Mouse (Mus musculus) intestine, embryonic 14.5 days (tissue): ENCODE data around the gene Apbb1ip. TPM values are rescaled to one million over a fixed set of nuclear protein-coding genes. Genes with fewer than 3 reads are reported as not detected.

ENCODE experiments used
- ATAC-seq: fragments of 200-750 bp; cut with Nextera tagmentation; replicated peaks from 2 replicates; pipeline ENCODE4 v1.8.0; 2017; ENCODE audit warnings: low read depth, moderate number of reproducible peaks, moderate TSS enrichment, moderate library complexity; ENCODE audit not compliant: low FRiP score, low TSS enrichment
- DNase-seq: peaks from one replicate; pipeline ENCODE4 v3.0.0-alpha.2; 2018; ENCODE audit warnings: low spot score
- H3K27ac ChIP-seq: fragments of 300-500 bp; sonication (generic); 2 replicates; pipeline ENCODE4 v1.5.1; 2014; ENCODE audit warnings: low read depth, mild to moderate bottlenecking, control low read depth
- H3K27me3 ChIP-seq: fragments of 300-500 bp; sonication (generic); replicated peaks from 2 replicates; pipeline ENCODE4 v1.6.1; 2014; ENCODE audit warnings: low read length, control low read depth; ENCODE audit not compliant: control insufficient read depth, insufficient read depth
- H3K36me3 ChIP-seq: fragments of 300-500 bp; sonication (generic); 2 replicates; pipeline ENCODE4 v1.6.1; 2014; ENCODE audit warnings: low read length, control low read depth; ENCODE audit not compliant: control insufficient read depth, insufficient read depth
- H3K4me1 ChIP-seq: fragments of 300-500 bp; sonication (generic); replicated peaks from 2 replicates; pipeline ENCODE4 v1.6.1; 2014; ENCODE audit warnings: low read length, control low read depth, mixed read lengths; ENCODE audit not compliant: control insufficient read depth, insufficient read depth
- H3K4me2 ChIP-seq: fragments of 300-500 bp; sonication (generic); 2 replicates; pipeline ENCODE4 v1.6.1; 2014; ENCODE audit warnings: low read length
- H3K4me3 ChIP-seq: fragments of 300-500 bp; sonication (generic); 2 replicates; pipeline ENCODE4 v1.5.1; 2014; ENCODE audit warnings: low read depth, low read length, control low read depth, mixed read lengths
- H3K9ac ChIP-seq: fragments of 300-500 bp; sonication (generic); 2 replicates; pipeline ENCODE4 v1.6.1; 2014; ENCODE audit warnings: mild to moderate bottlenecking, low read length
- H3K9me3 ChIP-seq: fragments of 300-500 bp; sonication (generic); 2 replicates; pipeline ENCODE4 v1.6.1; 2016; ENCODE audit warnings: low read length, control low read depth; ENCODE audit not compliant: control insufficient read depth
- WGBS: fragments of 180-500 bp; shearing (Covaris S2); extraction: QIAGEN DNeasy Blood & Tissue Kit; methylation state at CpG from one replicate; pipeline ENCODE4 v1.1.7; 2014; 5-methylcytosine and 5-hydroxymethylcytosine counted together
- polyA plus RNA-seq: library from polyadenylated mRNA; unstranded; fragments of >200 nt; fragmentation: Nextera tagmentation; extraction: Ambion mirVana; gene quantifications from 2 replicates; pipeline ENCODE4 v1.2.1, GENCODE M21; 2014

The Apbb1ip gene
- polyA plus RNA-seq, 1 experiment from 2014 or later, result 1.9 TPM

DNA sequence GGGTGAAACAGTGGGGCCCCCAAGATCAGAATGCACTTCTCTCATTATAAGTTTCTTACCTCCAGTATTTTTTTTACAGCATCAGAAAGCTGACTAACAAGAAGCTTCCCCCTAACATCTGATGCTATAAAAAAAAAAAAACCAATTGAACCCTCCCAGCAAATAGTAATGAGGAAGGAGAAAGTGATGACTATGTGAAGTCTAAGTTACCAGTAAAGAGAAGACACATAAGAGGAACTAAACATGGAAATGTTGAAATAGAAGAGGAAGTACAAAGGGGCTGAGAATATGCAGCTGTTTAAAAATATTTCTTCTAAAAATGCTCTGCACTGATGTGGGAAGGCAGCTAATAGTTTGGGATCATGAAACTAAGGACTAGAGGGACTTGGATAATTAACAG, 27.1 kb upstream of the Apbb1ip start:
- H3K4me1 ChIP-seq, result no peaks in the 10 kb centered on the region

DNA sequence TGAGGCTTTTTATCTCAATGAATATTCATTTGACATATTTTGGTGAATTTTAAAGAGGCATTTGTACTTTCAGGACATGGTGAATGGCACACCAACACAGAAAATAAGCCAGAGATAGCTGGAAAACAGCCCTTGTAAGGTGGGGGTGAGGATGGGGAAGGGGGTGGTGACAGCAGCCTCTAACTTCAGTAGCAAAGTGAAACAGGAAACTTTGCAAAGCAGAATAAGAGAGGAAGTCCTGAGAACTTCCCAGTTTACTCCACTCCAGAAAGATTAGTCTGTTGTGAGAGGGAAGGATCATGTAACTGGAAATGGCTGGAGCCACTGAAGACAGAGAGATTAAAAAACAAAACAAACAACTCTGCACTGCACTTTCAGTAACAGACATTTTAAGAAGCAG, 26.0 kb upstream of the Apbb1ip start:
- H3K4me3 ChIP-seq, result no peak overlapping the region
- no peaks in the 10 kb centered on the region for H3K4me1 ChIP-seq
- no peak for ATAC-seq
- H3K27ac ChIP-seq, result no peak overlapping the region
- no peak for DNase-seq
- no peak overlapping the region for H3K9ac ChIP-seq
- no peaks in the 10 kb centered on the region for H3K9me3 ChIP-seq
- H3K4me2 ChIP-seq, result no peak overlapping the region
- H3K36me3 ChIP-seq, result no peaks in the 10 kb centered on the region
- 0 out of 2 replicates have a peak, but pooled peaks cover 4% of the 10 kb centered on the region for H3K27me3 ChIP-seq

More for the DNA sequence above, 27.1 kb upstream of the Apbb1ip start:
- no peak overlapping the region for H3K4me3 ChIP-seq
- no peaks in the 10 kb centered on the region for H3K9me3 ChIP-seq
- DNase-seq, result no peak
- no peak for ATAC-seq
- no peak overlapping the region for H3K4me2 ChIP-seq
- 0 out of 2 replicates have a peak, but pooled peaks cover 4% of the 10 kb centered on the region for H3K27me3 ChIP-seq
- H3K27ac ChIP-seq, result no peak overlapping the region
- H3K9ac ChIP-seq, result no peak overlapping the region
- no peaks in the 10 kb centered on the region for H3K36me3 ChIP-seq

DNA sequence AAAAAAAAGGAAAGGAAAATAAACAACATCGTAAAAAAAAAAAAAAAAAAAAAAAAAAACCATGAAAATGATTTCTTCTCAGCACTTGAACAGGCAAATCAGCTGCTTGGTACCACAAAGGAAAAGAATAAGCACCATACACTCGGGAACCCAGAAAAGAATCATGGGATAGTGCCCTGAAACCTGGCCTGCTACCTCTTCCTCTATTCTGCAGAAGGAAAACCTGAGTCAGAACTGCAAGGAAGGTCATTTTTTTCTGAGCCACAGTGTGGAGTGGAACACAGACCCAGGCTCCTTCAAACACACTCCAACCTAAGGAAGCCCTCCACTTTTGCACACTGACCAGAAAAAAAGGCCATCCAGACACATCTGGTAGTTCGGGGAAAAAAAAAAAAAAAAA, 24.1 kb upstream of the Apbb1ip start:
- WGBS, result 78% methylated on average over 3 of the region's 3 CpGs
- 0 out of 2 replicates have a peak, but pooled peaks cover 4% of the 10 kb centered on the region for H3K27me3 ChIP-seq

DNA sequence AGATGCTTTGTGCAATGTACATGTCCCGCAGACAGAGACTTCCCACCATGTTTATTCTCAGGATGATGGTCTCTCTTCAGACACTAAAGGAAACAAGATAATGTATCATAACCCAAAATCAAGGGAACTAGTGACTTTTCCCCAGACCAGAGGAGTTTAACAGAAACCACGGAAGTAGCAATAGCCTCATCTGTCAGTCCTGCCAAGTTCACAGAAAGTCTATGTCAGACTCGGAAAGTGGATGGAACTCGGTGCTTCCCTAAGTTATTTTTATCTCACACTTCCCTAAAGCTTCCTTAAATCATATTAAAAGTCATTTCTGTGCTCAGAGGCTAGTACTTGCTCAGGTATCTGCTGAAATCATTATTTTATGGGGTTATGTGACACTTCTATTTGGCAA, 21.4 kb upstream of the Apbb1ip start:
- H3K4me2 ChIP-seq, result no peak overlapping the region
- no peak overlapping the region for H3K9ac ChIP-seq
- H3K27me3 ChIP-seq, result no peaks in the 10 kb centered on the region
- no peak for ATAC-seq
- DNase-seq, result no peak
- no peaks in the 10 kb centered on the region for H3K36me3 ChIP-seq
- H3K9me3 ChIP-seq, result no peaks in the 10 kb centered on the region
- H3K4me1 ChIP-seq, result no peaks in the 10 kb centered on the region
- WGBS, result 77% methylated on average over 4 of the region's 4 CpGs
- H3K4me3 ChIP-seq, result no peak overlapping the region
- H3K27ac ChIP-seq, result no peak overlapping the region

More for the DNA sequence above, 24.1 kb upstream of the Apbb1ip start:
- no peaks in the 10 kb centered on the region for H3K9me3 ChIP-seq
- no peak overlapping the region for H3K4me2 ChIP-seq
- DNase-seq (no peak), ATAC-seq (no peak)
- no peaks in the 10 kb centered on the region for H3K4me1 ChIP-seq
- H3K27ac ChIP-seq, result no peak overlapping the region
- no peak overlapping the region for H3K4me3 ChIP-seq
- H3K36me3 ChIP-seq, result no peaks in the 10 kb centered on the region
- H3K9ac ChIP-seq, result no peak overlapping the region

DNA sequence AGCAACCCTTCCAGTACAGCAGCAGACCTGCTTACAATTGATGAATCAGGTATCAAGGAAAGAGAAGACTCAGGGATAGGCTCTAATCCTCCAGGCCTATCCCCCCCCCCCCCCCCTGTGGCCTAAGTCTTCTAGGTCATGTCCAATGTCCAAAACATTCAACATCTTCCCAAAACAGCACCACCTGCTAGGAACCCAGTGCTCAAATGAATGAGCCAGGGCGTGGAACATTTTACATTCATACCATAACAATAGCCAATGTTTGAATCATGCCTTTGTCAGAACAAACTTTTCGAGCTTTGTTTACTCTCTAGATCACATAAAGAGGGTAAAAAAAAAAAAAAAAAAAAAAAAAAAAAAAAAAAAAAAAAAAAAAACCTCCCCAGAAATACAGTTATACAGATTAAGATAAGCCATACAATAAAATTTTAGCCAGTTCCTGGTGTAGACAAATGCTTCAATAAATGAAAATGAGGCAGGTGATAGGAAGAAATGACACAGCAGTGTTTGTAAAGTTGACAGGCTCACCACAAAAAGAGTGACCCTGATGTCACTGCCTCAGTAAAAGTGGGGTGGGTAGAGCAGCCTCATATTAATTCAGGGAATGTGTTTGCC, 20.3 kb upstream of the Apbb1ip start:
- no peaks in the 10 kb centered on the region for H3K36me3 ChIP-seq
- H3K9me3 ChIP-seq, result no peaks in the 10 kb centered on the region
- no peaks in the 10 kb centered on the region for H3K4me1 ChIP-seq
- no peak overlapping the region for H3K9ac ChIP-seq
- DNase-seq (no peak), ATAC-seq (no peak)
- no peak overlapping the region for H3K4me2 ChIP-seq
- no peaks in the 10 kb centered on the region for H3K27me3 ChIP-seq
- 70% methylated on average over 2 of the region's 2 CpGs for whole genome bisulfite sequencing
- no peak overlapping the region for H3K27ac ChIP-seq
- no peak overlapping the region for H3K4me3 ChIP-seq

DNA sequence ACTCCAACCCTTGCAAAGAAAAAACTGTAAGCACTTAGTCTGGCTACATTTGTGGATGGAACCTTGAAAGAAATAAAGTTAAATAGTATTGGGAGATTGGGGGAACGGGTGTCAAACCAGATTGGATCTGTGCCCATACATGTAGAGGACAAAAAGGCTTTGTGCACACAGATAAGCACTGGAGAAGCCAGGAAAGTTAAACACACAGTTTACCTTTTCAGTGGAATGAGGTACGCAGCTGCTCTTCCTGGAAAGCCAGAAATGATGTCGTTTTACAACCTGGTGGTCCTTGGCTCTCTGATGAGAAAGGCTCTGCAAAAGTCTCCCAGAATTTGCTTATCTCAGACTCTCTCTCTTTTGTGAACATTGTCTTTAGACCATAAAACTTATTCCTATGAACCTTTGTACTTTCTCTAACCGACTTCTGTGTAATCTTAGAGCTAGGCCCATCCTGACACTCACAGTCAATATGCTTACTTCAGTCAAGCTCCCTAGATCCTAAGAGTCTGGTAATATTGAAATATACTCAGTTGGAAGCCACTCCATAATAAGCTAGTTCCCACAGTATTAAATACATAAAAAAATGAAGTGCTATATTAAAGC, 19.6 kb upstream of the Apbb1ip start:
- 56% methylated on average over 4 of the region's 4 CpGs for WGBS

DNA sequence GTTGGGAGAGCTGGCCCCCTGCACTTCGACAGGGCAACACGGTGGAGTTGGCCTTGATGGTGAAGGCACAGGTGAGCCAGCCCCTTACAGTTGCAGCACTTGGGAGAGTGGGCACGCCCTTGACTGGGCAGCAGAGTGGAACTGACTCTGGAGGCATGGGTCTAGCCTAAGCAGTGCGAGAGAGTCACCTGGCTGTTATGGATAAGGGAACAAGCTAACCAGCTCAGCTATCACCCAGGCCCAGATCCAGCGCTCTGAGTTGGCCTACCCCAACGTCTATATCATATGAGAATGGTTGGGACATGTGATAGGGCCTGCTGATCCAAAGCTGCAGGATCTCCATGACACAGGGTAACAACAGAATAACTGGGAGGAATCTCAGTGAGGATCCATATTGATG, 18.3 kb upstream of the Apbb1ip start:
- no peaks in the 10 kb centered on the region for H3K36me3 ChIP-seq
- H3K9ac ChIP-seq, result no peak overlapping the region
- ATAC-seq (peak; percentile 40; the same call in 1 of the 2 replicates), DNase-seq (no peak)
- no peak overlapping the region for H3K4me2 ChIP-seq
- no peaks in the 10 kb centered on the region for H3K9me3 ChIP-seq
- H3K4me3 ChIP-seq, result no peak overlapping the region
- no peaks in the 10 kb centered on the region for H3K4me1 ChIP-seq
- no peaks in the 10 kb centered on the region for H3K27me3 ChIP-seq
- no peak overlapping the region for H3K27ac ChIP-seq
- WGBS, result 85% methylated on average over 6 of the region's 6 CpGs

More for the DNA sequence above, 19.6 kb upstream of the Apbb1ip start:
- H3K4me2 ChIP-seq, result no peak overlapping the region
- no peak overlapping the region for H3K4me3 ChIP-seq
- no peaks in the 10 kb centered on the region for H3K4me1 ChIP-seq
- H3K27ac ChIP-seq, result no peak overlapping the region
- no peaks in the 10 kb centered on the region for H3K9me3 ChIP-seq
- H3K9ac ChIP-seq, result no peak overlapping the region
- ATAC-seq (0 out of 2 replicates have a peak, but pooled peaks have one; percentile 5), DNase-seq (peak; percentile 56)
- H3K36me3 ChIP-seq, result no peaks in the 10 kb centered on the region
- H3K27me3 ChIP-seq, result no peaks in the 10 kb centered on the region

DNA sequence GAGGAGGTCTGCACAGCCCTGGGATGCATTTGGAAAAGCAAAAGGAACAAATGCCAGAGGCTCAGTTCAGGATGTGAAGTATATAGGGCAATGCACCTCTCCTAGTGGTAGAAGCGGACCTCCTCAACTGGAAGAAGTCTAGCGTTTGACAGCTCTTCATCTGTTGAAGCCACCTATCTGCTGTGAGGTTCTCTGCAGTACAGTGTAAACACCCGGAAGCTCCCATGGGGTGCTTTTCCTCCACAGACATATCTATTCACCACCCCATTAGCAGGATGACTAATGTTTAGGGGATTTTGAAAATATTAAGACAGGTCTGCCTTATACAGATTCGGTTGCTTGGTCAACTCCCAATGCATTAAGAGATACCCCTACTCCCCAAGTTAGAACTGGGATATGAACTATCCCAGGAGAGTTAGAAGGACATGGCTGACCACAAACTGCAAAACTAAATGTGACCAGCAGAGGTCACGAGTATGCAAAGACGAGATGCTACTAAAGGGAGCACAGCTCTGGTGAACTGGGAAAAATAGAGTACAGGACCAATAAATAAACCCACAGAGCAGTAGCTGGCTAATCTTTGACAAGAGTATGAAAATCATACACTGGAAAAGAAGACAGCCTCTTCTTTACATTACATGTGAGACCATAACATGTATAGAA, 15.5 kb upstream of the Apbb1ip start:
- no peak overlapping the region for H3K27ac ChIP-seq
- H3K27me3 ChIP-seq, result no peaks in the 10 kb centered on the region
- H3K9me3 ChIP-seq, result no peaks in the 10 kb centered on the region
- no peak overlapping the region for H3K9ac ChIP-seq
- no peaks in the 10 kb centered on the region for H3K36me3 ChIP-seq
- DNase-seq (peak; percentile 73), ATAC-seq (no peak; the same call in 1 of the 2 replicates)
- H3K4me1 ChIP-seq, result no peaks in the 10 kb centered on the region
- H3K4me2 ChIP-seq, result no peak overlapping the region
- WGBS, result 37% methylated on average over 6 of the region's 6 CpGs
- no peak overlapping the region for H3K4me3 ChIP-seq
